16 mouse cellular contexts compared by ENCODE assay signal in the genomic region with DNA sequence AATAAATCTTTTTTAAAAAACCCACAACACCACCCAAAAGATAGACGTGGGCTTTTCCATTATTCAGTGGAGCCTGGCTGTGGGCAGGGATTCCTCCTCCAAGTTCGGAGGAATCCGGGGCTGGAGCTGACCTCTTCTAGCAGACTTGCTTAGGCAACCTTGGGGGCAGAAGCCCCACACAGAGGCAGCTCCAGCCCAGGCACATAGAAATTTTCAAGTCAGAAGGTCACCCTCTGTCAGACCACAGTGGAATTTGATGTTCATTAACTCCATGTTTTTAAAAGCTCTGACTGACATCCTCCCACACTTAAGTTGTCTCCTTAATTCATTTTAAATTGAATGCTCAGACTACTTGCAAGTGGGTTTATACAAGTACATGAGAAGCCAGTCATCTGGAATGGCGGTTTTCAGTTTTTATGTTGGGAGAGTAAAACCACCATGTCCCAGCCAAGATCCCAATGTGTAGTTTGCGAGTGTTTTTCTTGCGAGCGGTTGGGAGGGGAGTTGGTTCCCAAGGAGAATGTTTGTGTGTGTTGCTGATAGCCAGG.
DNase-seq lines count a peak whose midpoint lies in the region; ATAC-seq and TF ChIP-seq lines count a peak whose summit lies in the region.
"Had no signal": no experiment of that assay in that cellular context is flagged by ENCODE, and none has a peak within 500 bp of the region (broad histone marks: within the 10 kb centered on the region; RNA-seq: fewer than 3 reads in every experiment).

No protein-coding gene starts in this region.

- peaks cover 9% of the 10 kb centered on the region; the same call in 1 of the 2 replicates for H3K4me1 ChIP-seq in kidney, embryonic 14.5 days (ENCODE audit: control insufficient read depth, insufficient read depth, low read length)
- H3K4me1 ChIP-seq in liver, postnatal 0 days (ENCODE audit: insufficient read depth), result no peaks in the 10 kb centered on the region
- no peaks in the 10 kb centered on the region for H3K4me1 ChIP-seq in liver, embryonic 12.5 days
- H3K4me1 ChIP-seq: heart, embryonic 10.5 days had no signal

- DNase-seq in kidney, postnatal 36 days, result no peak
- peak; percentile 33 for DNase-seq in kidney, postnatal 10 days
- DNase-seq in kidney, postnatal 25 days, result no peak
- no peak for DNase-seq in liver, postnatal 0 days
- no peak for DNase-seq in heart, adult 18-20 months
- DNase-seq: adrenal gland, adult 2 months; adrenal gland, postnatal 25 days; gastrocnemius, postnatal 36 days; heart, adult 11 months; heart, postnatal 10 days; heart, postnatal 4 days had no signal

- no peak for TF ChIP-seq EP300 in liver, postnatal 0 days (IDR thresholded peaks at IDR 0.05; ENCODE audit: low read depth)

- H3K9me3 ChIP-seq in kidney, embryonic 14.5 days (ENCODE audit: control insufficient read depth, low read length), result no peaks in the 10 kb centered on the region
- no peaks in the 10 kb centered on the region for H3K9me3 ChIP-seq in liver, postnatal 0 days (ENCODE audit: low read length)
- H3K9me3 ChIP-seq in liver, embryonic 12.5 days (replicated peaks), result no peaks in the 10 kb centered on the region
- H3K9me3 ChIP-seq: forebrain, embryonic 15.5 days; heart, embryonic 10.5 days; hindbrain, embryonic 13.5 days had no signal

- no peak overlapping the region for H3K4me3 ChIP-seq in kidney, embryonic 14.5 days (ENCODE audit: low read length)
- no peak overlapping the region for H3K4me3 ChIP-seq in liver, postnatal 0 days (ENCODE audit: low read depth, low read length)
- no peak overlapping the region for H3K4me3 ChIP-seq in liver, embryonic 12.5 days
- H3K4me3 ChIP-seq: forebrain, embryonic 15.5 days; heart, embryonic 10.5 days; hindbrain, embryonic 13.5 days had no signal

- H3K27ac ChIP-seq in kidney, embryonic 14.5 days (ENCODE audit: low read depth, low read length), result no peak overlapping the region
- 0 out of 2 replicates have a peak overlapping the region, but pooled peaks have one; percentile 1 for H3K27ac ChIP-seq in liver, postnatal 0 days (ENCODE audit: low read depth)
- no peak overlapping the region for H3K27ac ChIP-seq in liver, embryonic 12.5 days
- H3K27ac ChIP-seq: forebrain, embryonic 15.5 days; heart, embryonic 10.5 days; hindbrain, embryonic 13.5 days had no signal

- H3K36me3 ChIP-seq in kidney, embryonic 14.5 days (ENCODE audit: control insufficient read depth, insufficient read depth, low read length), result no peaks in the 10 kb centered on the region
- no peaks in the 10 kb centered on the region for H3K36me3 ChIP-seq in liver, postnatal 0 days (replicated peaks; ENCODE audit: insufficient read depth, low read length)
- H3K36me3 ChIP-seq in liver, embryonic 12.5 days, result no peaks in the 10 kb centered on the region
- H3K36me3 ChIP-seq: forebrain, embryonic 15.5 days; heart, embryonic 10.5 days; hindbrain, embryonic 13.5 days had no signal

- no peak overlapping the region for H3K4me2 ChIP-seq in kidney, embryonic 14.5 days (replicated peaks; ENCODE audit: low read depth, low read length)
- H3K4me2 ChIP-seq in liver, postnatal 0 days (ENCODE audit: low read depth, low read length), result no peak overlapping the region
- no peak overlapping the region for H3K4me2 ChIP-seq in liver, embryonic 12.5 days
- H3K4me2 ChIP-seq: forebrain, embryonic 15.5 days; hindbrain, embryonic 13.5 days had no signal

- peak; percentile 87 for ATAC-seq in kidney, embryonic 14.5 days (ENCODE audit: low FRiP score, low TSS enrichment)
- no peak for ATAC-seq in liver, postnatal 0 days
- no peak for ATAC-seq in liver, embryonic 12.5 days
- ATAC-seq: forebrain, embryonic 15.5 days had no signal

- H3K27me3 ChIP-seq in kidney, embryonic 14.5 days (ENCODE audit: control insufficient read depth, insufficient read depth, low read length), result no peaks in the 10 kb centered on the region
- no peaks in the 10 kb centered on the region for H3K27me3 ChIP-seq in liver, postnatal 0 days (ENCODE audit: insufficient read depth, low read length)
- H3K27me3 ChIP-seq in liver, embryonic 12.5 days (replicated peaks), result no peaks in the 10 kb centered on the region
- H3K27me3 ChIP-seq: forebrain, embryonic 15.5 days; hindbrain, embryonic 13.5 days had no signal

- no peak for TF ChIP-seq CTCF in liver, postnatal 0 days (IDR thresholded peaks at IDR 0.05; ENCODE audit: low read depth)

- WGBS in kidney, embryonic 14.5 days, result 26% methylated on average over 7 of the region's 7 CpGs
- 69% methylated on average over 7 of the region's 7 CpGs for WGBS in liver, postnatal 0 days (ENCODE audit: insufficient replicate concordance)
- WGBS in liver, embryonic 12.5 days (ENCODE audit: insufficient replicate concordance), result 69% methylated on average over 7 of the region's 7 CpGs

- H3K9ac ChIP-seq in kidney, embryonic 14.5 days (ENCODE audit: low read depth, low read length), result no peak overlapping the region
- H3K9ac ChIP-seq in liver, postnatal 0 days (replicated peaks), result no peak overlapping the region
- H3K9ac ChIP-seq in liver, embryonic 12.5 days, result no peak overlapping the region
- H3K9ac ChIP-seq: forebrain, embryonic 15.5 days; hindbrain, embryonic 13.5 days had no signal
